Mouse (Mus musculus) heart, postnatal 4 days (tissue): ENCODE results near the gene Adgrv1. TPM values are rescaled to one million over a fixed set of nuclear protein-coding genes. Genes with fewer than 3 reads are reported as not detected.

Experiments used
- DNase-seq: peaks from one replicate; pipeline ENCODE4 v3.0.0; 2021
- total RNA-seq, 2 experiments: library from RNA; stranded (reverse); gene quantifications; 2 replicates each; pipeline ENCODE4 v1.2.3; 2021

Adgrv1 gene
- total RNA-seq, 2 experiments from 2014 or later, result 1.5 to 2.0 TPM

DNA sequence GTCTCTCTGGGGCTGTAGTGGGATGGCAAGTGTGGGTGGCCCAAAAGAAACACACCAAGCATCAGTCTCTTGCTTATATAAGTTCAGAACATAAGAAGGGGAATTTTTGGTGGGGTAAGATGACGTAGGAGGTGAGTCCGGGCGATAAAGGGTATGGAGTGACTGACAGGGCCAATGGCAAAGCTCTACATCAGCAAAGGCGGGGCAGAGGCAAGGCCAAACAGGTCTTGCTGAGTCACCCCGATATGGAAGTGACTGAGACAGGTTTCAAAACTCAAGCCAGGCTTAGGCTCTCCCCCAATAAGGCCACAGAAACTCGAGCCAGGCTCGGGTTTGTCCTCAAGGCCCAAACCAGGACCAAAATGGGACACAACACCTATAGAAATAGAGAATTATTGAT is 394.1 kb downstream of the Adgrv1 start:
- DNase-seq, result no peak

DNA sequence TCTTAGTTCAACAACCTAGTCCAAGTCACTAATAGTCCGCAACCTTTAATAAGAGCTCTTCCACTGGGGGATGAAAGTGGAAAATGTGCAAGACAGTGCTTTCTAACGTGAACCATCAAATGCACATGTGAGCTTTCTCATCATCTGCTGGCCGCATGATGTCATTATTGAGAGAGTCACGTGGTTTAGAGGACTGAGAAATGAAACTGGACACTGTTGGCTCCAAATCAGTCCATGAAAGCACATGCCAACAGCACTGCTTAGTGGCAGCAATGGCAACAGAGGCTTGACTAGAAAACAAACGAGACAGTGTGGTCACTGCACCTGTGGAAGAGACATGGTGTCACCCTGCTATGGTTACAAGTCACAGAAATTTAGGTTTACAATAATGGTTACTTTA is 395.0 kb downstream of the Adgrv1 start:
- no peak for DNase-seq

DNA sequence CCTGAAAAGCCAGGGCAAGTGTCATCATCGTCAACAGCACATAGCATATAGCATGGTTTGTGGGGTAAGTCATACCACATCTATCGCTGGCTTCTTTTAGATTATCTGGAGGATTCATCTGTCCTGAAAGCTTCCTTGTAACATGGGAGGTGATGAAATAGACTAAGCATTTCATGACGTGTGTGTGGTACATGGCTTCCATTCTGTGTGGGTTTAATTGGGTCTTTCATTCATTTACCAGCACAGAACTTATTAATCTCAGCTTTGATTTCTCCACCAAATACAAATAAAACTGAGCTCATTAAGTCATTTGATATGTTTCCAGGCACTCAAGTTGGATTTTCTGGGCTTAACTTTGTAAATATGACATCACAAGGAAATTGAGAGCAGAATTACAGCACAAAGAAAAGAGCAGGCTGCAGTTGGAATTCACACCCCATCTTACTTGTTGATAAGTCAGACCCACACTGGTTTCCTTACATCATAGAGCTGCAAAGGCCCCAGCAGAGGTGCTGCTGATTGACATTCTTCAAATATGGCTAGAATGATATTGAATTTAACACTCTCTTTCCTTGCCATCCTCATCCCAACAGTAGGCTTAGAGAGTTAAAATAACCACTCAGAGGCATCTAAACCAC is 396.1 kb downstream of the Adgrv1 start:
- no peak for DNase-seq

DNA sequence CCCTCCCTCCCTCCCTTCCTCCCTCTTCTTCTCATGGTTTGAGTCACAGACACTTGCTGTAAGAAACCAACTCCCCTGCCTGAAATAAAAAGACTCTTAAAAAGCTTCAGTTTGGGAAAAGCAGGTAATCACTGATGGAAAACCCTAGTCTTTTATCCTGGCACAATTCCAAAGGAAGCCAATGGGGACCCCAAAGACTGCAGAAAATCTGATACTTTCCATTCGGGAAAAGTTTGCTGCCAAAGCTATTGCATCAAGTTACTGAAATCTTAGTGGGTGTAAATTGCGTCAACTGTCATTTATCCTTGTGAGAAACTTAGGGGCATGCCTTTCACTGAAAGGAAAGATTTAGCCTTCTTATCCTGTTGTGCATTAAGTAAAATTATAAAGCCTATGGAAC is 398.9 kb downstream of the Adgrv1 start:
- DNase-seq, result no peak

DNA sequence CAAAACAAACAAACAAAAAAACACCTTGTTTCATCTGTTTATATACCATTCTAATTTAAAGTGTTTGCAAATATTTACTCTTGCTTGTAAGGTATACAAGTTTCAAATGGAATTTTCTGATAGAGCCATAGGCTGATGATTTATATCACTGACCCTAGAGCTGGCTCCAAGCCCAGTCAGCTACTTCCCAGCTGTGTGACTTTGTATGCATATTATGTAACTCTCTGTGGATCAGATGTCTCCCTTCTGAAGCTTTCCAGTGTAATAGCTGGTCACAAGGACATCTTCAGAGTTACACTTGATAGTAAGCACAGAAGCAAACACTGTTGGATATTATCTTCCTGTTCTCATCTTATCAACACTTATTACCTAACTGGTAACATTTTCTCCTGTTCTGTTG is 400.1 kb downstream of the Adgrv1 start:
- DNase-seq, result no peak

DNA sequence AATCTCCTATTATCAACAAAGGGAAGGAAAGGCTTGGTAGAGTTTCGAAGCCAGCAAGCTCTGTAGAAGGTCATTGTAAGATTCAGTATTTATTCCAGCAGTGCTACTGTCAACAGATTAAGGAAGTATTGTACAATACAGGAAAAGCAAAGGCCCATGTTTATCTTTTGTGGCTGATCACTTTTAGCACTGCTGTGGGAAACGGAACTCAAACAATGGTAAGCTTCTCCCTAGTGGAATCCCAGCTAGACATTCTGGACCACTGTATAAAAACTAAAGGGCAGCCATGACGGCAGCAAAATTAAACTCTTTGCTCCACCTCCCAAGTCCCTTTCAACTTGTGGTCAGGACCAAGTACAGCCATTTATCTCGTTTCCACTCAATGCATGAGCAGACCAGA is 402.8 kb downstream of the Adgrv1 start:
- DNase-seq, result no peak

DNA sequence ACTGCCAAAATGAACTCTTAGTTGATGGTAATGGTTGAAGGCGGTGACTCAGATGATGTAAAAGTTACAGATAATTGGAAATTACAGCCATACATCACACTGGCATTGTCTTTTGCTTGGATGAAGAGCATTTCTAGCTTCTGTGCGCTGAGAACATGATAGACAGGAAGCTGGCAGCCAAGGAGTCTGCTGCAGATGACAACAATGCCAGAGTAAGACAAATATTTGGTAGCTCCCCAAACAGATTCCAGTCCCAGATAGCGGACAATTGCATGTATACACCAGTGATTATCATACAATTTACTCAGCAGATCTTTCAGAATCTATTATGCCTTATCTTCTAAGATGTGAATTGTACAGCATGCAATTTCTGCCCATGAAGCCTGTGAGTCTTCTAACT is 409.2 kb downstream of the Adgrv1 start:
- DNase-seq, result no peak

DNA sequence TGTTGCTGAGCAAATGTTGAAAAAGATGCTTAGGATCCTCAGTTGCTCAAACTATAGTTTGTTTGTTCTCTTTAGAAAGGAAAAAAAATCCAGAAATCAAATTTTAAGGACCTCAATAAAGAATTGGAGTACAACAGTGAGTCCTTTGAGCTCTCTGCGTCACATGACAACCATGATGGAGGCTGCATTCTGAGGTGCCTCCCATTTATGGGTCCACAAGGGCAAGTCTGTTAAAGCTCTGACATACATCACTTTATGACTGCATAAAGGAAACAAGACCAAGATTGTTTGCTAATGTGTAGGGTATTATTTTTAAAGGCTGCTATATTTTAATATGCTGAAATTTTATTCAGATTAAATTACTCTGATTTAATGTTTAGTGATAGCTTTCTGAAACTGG is 410.6 kb downstream of the Adgrv1 start:
- no peak for DNase-seq

DNA sequence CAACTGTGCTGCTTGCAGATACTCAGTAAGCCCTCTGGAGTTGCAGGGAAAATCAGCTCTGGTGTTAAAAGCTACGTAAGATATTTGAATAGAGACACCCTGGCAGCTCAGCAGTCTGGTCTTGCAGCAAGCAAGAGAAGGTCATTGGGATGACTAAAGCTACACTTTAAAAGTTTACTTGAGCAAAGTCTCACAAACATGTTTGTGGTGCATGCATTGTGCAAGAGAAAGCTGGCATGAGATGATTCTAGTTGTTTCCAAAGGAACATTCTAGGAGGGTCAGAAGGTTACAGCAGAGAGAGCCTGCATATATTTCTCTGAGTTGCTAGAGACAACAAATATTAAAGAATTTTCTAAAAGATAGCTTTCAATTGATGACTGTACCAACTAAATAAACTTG is 421.5 kb downstream of the Adgrv1 start:
- DNase-seq, result no peak

DNA sequence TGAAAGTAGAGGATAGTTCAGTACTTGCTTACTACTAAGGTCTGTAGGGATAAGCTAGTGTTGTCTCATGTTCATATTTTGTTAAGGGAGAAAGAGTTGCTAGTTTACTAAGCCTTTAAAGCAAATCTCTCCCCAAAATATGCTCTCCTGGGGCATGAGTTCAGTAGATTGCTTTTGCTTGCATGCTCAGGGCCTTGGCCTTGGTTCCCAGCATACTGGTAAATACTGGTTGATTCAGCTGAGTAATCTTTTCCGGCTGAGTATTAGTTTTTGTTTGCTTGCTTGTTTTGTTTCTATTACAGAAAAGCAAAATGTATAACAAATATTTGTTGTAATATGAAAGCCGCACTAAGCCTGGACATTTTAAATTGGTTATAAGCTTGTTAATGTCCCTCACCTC is 422.4 kb downstream of the Adgrv1 start:
- DNase-seq, result no peak

DNA sequence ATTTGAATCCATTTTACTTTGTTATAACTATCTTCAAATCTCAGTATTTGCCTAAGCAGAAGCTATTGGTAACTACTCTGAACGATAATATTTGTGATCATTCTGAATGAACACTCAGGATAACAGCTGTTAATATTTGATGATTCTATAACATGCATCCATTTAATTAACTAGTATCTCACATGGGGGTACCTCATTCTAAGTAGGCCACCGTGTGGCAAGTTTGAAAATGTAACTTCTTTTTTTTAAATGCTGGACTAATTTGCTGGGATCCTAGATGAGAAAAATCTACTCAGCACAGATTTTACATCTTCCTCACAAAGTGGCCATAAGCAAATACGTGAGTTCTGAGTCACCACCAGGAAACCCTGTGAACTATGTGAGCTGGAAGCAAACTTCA is 423.1 kb downstream of the Adgrv1 start:
- no peak for DNase-seq

DNA sequence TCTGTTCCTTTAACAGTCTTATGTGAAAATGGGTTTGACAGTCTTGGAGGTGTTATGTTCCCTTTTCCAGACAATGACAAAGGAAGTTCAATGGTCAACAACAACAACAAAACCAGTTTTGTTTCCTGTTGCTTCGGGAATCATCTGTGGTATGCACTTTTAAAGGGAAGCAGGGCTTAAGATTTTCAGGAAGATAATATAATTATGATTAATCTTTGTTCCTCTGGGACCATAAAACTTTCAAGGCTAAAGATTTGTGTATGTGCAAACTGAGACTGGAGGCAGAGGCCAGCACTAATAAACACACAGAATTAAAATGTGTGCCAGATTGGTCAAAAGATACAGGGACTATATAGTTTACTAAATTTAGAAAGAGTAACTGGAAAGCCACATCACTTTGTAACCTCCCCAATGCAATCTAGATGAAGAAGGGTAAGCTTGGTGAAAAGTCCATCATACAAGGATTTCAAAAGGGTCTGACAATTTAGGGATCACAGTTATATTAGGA is 424.8 kb downstream of the Adgrv1 start:
- DNase-seq, result no peak

DNA sequence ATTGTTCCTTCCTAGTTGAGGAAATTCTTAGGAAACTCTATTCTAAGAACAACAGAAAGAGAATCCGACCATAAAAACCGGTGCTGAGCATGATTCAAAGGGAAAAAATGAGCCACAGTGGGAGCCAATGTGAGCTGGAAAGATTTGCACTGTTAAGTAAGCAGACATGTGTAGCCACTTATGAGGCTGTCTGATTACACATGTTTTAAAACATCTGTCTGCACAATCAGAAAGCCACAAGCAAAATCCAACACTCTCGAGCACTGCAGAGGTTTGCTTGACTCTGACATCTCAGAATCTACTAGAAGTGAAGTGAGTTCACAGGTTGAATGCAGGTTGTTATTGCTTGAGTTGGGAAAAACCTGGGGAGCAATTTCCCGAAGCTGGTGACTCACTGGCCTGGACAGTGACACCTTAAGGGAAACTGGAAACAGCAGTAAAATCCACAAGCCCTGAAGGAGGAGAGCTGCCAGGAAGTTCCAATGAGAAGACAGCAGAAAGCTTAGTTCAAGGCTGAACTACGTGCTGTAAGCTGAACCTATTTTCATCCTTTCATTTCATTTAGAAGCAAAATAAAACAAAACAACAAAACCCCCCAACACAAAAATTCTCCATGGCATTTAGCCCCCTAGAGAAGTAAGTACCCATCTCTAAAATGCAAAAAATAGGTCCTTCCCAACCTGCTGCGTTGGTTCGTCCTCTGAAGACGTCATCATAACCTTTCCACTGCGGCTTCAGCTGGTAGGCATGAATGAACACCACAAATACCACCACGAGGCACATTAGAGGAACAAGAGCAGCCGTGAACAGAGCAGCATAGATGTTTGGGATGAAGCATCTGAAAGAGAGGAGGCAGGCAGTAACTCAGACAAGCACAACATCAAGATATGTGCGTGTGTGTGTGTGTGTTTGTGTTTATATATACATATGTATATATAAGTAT is 450.7 kb downstream of the Adgrv1 start:
- DNase-seq, result peak; percentile 6

DNA sequence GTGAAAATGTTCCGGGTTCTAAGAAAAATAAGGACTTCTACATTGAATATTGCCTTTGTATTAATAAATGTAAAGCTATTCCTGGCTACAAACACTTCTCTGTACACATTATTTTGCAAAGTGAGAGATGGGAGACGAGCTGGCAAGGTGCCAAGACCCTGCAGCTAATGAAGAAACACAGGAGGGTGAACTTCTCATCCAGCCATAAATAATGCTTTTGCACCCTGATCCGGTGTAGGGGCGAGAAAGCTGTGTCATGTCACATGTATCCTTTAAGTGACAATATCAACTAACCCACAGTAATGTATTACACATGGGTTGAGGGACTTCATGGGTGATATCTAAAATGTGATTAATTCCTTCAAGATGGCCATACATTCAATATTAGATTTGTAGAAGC is 451.5 kb downstream of the Adgrv1 start:
- no peak for DNase-seq

DNA sequence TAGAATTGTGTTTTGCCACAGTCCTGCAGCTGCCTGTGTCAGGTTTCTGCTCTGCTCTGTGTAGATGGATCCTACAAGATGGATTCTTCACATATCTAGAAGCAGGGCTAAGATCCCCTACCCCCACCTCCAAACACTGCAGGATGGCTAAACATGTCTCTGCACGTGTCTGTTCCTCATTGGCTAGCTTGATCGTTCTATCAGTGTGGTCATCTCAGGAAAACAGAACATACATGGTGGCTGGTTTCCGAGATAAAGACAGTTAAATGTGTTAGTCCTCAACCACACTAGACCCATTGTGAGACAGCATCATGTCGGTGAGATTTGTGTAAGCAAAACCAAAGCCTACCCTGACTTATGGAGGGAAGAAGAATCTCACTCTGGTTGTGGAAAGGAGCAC is 456.1 kb downstream of the Adgrv1 start:
- DNase-seq, result no peak

DNA sequence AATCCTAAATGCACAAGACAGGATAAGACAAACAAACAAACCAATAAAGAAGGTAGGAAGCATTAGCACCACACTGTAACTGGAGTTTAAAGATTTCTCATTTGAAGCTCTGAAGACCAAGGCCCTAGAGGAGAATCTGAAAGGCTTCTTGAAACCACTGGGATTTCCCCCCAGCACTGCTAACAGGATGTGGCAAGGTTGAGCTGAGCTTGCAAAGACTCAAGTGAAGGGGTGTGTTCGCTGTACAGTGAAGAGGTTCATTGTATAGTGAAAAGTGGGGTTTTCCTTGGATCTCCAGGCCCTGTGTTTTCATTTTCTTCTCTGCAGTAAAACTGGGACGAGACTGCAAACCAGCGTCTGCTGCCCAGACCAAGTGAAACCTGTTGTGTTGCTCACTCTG is 456.9 kb downstream of the Adgrv1 start:
- DNase-seq, result no peak

DNA sequence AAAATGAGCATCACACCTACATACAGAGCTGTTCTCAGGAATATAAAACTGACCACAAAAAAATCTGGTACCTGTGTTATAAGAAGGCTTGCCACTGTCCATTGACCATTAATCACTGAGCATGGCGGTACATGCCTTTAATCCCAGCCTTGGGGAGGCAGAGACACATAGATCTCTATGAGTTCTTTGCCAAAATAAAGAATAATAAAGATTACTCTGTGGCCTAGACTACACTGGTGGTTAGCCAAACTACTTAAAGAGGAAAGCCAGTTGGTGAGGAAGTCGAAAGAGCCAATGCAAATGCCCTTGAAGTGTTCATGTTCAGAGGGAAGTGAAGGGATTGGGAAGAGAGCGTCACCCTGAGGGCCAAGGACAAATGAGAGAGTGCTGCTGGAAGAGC is 461.8 kb downstream of the Adgrv1 start:
- DNase-seq, result no peak

DNA sequence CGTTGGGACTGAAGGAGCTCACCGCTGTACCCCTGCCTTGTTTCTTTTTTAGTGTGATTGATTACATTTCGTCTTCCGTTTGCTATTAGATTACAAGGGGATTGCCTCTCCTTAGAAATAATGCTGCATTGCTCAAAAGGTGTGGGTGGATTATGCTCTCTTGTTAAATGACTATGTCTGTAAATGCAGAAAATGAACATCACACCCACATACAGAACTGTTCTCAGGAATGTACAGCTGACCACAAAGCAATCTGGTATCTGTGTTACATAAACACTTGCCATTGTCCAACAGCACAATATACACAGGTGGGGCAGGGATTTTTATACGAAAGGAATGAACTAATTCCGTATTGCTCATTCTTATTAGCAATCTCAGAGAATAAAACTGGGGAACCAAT is 465.5 kb downstream of the Adgrv1 start:
- no peak for DNase-seq

DNA sequence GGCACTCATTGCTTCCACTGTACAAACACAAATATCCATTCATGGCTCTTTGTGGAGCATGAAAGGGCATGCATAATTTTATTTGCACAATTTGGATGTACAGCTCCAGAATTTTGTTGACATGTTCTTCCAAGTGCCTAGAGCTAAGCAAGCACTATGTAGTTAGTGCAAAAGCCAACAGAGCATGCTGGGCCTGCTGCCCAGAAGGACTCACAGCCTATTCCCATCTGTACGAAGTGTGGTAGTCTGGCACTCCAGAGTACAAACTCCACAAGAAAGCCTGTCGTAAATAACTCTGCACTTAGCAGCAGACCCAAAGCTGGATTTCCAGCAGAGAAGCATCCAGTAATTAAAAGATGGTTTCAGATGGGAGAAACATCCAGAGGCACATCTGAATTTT is 473.1 kb downstream of the Adgrv1 start:
- peak; percentile 14 for DNase-seq

DNA sequence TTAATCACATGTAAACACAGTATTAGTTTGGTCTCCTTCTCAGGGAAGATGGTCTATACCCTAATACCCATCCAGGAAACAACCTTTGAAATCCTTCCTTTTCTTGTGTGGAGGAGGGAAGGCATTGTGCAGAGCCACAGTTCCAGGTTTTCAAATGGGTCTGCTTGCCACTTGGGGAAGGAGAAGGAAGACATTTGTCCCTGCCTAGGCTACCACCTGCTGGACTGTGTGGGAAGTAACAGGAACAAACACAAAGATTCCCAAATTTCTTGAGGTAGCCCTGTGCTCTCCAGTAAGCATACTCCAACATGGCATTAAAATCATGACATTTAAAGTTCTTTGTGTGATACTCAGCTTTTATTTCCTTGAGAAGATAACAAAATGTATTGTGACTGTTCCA is 477.6 kb downstream of the Adgrv1 start:
- DNase-seq, result peak; percentile 73

DNA sequence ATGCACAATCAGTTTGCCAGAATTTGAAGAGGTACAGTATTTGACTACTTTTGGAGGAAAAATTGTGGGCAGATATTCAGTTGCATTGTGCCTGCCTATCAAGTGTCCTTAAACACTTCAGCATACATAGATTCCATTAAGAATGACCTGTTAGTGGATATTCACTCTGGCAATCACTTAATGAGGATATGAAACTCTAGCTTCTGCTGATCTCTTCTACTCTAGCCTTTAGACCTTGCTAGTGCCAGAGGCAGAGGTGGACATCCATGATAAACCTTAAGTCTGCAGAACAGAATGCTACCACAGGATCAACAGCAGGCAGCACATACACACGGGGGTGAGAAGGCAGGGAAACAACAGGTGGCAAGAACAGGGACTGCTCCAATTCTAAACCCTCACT is 488.5 kb downstream of the Adgrv1 start:
- no peak for DNase-seq

DNA sequence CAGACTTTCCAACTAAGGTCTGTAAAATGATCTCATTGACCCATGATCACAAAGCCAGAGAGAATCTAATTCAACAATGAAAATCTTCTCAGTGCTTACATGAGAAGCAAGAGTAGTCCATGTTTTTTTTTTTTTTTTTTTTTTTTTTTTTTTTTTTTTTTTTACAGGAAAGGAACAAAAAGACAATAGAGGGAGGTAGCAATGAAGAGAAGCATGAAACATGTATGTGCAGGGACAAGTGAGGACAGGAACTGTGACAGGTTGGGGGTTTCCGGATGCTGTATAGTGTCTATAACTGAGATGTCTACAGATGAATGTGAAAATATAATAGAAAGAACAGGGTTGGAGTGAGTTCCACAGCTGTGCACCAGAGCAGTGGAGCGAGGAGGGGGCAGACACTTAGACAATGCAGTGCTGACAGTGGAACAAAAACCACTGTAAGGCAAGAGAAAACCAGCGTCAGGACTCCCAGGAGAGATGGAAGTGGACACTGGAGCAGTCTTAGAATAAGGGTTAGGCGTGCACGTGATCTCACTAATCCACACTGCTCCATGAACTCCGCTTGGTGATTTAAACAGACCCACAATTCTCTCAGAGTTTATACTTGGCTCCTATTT is 490.6 kb downstream of the Adgrv1 start:
- DNase-seq, result no peak

DNA sequence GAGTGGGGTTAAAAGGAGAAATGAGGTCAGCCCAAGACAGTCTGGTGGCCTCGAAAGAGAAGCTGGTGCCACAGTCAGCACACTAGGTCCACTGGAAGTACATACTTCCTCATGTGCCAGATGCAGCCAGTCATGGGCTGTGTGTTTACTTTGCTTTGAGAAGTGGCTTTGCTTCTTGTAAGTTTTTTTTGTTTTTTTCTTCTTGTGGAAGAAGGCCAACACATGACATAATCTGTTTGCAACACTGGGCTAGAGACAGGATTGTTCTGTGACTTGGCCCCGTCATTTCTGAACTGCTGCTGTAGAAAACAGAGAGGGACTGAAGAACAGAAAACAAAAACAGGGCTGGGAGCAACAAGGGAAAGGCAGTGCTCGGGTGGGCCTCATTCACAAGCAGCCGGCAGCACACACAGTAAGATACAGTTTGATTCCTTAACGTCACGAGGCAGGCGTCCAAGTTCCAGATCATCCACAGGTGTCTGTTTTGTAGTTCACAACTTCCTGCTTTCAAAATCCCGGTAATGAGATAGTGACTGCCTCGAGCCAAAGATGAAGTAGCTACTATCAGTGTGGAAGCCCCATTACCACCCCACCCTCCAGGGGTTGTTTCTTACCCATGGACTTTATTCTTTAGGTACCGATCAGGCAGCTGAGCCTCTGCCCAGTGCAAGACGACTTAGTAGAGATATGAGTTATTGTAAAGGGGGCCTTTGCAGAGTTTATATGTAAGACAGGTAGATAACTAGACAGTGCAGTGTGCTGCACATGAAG is 496.1 kb downstream of the Adgrv1 start:
- peak; percentile 40 for DNase-seq
